Mouse (Mus musculus) retina, embryonic 14.5 days (tissue): ENCODE measurements around the gene Hypk.
A peak's percentile ranks its signal among the peaks of the same experiment; 100 is the strongest.

Experiments
- DNase-seq: peaks from one replicate; pipeline ENCODE4 v3.0.0-alpha.2; 2015; ENCODE audit warnings: low spot score

Gene Hypk

GRCm38 (mm10) chr2:121505942-121506882, 53.1 kb downstream of the Hypk start, which contains the start of the genes Mfap1a and Wdr76:
TSS of gene Mfap1a (minus strand) at chr2:121506665.
TSS of gene Wdr76 (plus strand) at chr2:121506723.
- DNase-seq, result peak; percentile 95

GRCm38 (mm10) chr2:121507173-121507950, 54.3 kb downstream of the Hypk start:
- DNase-seq, result no peak

- DNase-seq, result no peak
Observed at GRCm38 (mm10) chr2:121507951-121508330, 54.9 kb downstream of the Hypk start.
